Mouse (Mus musculus) frontal cortex, adult (tissue): ENCODE data around the gene Cep83.

Source experiments
- ATAC-seq: cut with Nextera tagmentation; 2 replicates; pipeline ENCODE4 v1.9.2; 2017; ENCODE audit warnings: mild to moderate bottlenecking, moderate library complexity, mixed read lengths; ENCODE audit not compliant: low TSS enrichment

Gene Cep83

DNA sequence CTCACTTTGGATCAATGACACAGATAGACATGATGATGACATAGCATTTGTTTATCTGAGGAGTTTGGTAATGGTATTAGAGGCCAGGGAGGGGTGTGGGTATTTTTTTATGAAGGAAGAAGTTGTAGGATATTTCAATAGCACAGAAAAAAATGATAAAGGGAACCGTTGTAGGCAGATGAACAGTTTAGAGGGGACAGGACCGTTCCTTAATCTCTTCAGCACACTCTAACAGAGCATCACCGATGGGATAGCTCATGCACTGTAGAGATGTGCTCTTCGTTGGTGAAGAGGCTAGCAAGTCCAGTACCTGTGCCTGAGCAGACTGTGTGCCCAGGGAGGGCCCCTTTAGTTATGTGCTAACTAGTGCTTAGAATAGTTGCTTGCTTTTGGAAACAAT is 90.9 kb downstream of the Cep83 start:
- no peak for ATAC-seq

DNA sequence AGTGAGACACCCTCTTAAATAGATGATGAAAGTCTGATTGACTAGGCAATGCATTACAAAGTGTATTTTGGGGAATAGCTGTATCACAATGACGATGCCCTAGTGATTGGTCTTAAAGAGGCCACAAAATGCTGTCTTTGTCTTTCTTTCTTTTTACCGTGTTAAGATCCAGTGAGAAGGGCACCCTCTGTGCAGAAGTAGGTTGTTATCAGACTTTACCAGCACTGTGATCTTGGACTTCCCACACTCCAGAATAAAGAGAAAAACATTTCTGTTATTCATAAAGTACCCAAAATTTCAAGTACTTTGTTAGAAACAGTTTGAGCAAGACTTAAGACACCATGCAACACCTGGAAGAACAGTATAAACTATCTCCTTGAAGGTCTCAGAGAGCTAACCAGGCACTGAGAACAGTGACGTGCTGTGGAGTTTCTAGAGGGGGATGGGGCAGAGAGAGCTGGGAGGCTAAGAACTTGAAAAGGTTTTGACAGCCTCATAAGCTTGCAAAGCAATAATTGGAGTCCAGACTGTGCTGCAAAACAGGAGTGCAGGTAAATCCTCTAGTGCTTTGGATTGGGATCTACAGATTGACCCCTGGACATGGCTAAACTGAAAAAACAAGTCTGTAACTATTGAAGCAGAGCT is 92.3 kb downstream of the Cep83 start:
- ATAC-seq, result no peak

DNA sequence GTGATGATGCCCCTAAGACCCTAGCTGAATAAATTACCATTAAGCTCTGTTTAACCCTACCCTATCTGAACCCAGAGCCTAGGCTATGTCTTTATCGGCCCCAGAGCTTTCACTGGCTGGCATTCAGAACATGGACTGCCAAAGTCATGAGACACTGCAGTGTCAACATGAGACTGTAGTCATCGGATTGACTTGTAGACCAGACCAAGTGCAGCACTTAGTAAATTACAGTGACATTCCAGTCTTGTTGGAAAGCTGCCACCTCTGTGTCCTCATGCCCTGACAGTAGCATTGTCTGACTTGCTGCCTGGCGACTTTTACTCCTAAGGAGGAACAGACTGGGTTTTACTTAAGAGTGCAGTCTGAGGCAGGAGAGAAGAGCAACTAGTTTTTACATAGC is 100.8 kb downstream of the Cep83 start:
- no peak for ATAC-seq

DNA sequence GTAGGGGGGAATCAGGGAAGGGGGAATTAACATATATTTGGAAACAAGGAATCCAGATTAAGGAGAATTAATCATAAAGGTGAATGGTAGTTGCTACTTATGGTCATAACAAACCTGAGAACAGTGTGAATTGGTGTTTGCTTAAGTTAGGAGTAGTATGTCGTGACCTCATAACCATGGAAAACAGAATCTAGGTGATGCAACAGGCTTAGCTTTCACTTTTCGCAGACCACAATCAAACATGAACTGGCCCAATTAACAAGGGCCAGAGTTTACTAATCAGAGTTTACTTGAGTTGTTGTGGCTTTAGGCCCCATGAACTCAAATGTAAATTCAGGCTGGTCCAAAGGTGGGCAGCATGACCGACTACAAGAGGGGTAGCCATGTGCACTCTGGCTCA is 105.5 kb downstream of the Cep83 start:
- ATAC-seq, result no peak

DNA sequence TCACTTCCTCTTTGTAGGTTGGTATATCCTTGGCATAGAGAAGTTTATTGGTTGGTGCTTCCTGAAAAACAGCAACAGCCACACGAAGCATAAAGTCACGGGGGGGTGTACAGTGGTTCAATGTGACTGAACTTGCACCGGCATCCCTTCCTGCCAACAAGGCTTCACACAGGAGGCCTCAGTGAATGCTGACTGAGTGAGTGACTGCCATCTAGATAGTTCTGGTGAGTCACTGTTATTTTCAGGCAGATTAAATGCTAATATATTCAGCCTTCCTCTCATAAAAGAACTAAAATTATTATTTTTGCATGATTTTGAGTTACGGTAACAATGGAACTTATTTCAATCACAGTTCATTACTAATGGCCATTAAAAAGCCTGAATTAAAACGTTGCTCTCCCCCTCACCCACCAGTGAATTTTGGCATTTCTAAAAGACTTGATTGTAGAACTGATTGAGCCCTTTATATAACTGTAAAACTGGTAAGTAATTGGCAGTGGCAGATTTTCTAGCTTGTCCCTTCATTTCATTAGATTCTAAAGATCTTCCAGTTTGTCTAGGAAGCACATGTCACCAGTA is 106.3 kb downstream of the Cep83 start:
- no peak for ATAC-seq

DNA sequence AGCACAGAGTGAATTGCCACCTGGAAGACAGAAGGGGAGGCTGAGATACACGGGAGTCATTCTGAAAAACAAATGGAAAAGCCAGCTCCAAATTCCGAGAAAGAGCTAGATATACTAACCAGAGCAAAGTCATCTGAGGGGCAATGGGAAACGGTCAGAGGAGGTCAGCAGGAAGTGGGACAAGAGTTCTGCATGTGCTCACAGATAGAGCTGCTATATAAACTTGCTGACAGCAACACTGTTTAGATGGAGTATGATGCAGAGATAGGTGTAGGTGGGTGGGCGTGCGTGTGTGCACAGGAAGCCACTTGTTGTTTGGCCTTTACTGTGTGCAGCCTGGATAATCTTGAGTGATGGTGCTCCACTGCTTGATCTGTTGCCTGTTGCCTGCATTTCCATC is 109.7 kb downstream of the Cep83 start:
- no peak for ATAC-seq

DNA sequence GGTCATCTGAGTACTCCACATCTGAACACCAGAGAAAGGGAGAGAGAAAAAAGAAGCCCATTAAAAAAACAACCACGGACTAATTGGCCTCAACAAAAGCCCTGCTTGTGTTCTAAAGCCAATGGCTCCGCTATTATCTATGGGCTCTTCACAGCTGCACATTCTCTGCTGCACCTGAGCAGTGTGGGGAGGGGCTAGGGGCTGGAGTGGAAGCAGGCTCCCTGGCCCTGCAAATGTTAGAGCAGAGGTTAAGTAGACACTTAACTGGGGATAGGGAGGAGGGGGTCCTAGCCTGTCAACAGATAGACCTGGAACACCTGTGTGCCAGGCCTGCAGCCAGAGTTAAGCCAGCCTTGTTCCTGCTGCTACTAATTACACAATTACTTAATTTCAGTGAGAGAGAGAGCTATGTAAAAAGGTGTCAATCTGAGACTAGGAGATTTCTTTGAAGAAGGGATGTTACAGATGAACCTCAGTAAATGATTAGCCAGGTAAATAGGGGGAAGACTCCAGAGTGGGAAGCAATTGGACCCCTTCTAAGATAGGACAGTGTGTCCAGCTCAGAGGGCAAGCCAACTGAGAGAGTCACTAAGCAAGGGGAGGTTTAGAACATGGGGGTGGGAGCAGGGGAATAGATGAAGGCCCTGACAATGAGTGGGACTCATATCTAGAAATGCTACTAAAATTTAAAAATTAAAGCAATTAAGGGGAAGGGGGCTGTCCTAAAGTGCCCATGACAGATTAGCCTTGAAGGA is 111.2 kb downstream of the Cep83 start:
- ATAC-seq, result no peak

DNA sequence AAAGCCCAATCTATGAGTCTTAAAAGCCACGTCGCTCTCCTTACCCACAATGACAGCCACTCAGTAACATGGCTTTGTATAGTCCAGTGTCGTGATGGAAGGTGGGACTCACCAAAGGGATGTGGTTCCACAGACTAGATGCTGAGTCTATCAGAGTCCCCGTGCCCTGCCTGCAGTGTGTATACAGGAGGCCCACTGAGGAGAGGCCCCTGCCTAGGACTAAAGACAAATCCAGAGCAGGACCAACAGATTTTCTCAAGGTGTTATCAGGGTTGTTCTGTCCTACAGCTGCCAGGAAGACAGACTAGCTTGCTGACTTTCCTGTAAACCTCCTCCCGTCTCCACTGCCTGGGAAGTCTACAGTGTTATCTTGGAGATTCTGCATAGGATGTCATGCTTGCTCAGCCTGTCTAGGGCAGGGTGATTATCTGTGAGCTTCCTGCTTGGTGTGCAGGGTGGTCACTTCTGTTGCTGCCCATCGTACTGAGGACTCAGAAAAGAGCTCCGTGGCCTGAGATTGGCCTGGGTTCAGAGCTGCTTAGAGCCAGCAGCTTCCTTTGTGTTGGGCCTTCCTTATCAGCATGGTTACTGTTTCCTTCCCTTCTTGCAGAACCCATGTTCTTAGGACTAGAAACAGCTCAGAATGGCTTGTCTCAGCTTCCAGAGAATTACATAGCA is 112.4 kb downstream of the Cep83 start:
- no peak for ATAC-seq

DNA sequence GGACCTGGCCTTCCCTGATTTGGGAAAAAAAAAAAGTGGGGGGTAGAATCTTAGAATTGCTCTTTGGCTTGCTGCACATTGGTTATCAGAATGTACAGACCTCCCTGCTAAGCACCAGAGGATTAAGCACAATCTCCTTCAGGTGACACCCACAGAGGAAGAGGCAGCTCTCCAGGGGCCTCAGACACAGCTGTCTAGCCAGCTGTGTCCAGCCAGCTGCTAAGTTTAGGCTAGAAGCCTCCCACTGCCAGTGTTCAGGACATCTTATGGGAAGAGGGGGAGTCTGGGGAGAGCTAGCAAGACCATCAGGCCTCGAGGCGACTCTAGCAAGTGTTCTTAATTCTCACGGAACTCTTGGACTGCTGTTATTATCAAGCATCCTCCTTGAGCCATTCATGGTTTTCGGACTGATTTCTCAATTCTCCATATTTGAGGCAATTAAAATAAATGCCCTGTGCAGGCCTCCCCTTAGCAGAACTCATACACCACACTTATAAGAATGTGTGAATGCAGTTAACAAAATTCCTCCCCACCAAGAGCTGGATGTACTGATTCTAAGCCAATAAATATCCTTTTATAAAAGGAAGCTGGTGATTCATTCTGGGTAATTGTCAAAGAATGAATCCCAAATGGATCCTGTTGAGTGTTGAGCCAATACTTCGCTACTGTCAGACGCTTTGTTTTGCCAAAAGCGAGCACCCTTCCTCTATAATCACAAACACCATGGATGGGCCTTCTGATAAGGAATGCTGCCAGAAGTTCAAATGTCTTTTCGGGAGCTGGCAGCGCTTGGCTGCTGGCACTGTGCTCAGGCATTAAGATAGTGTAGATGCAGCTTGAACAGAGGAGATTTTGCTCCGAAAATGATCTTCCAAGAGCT is 115.8 kb downstream of the Cep83 start:
- peak; percentile 35 for ATAC-seq

DNA sequence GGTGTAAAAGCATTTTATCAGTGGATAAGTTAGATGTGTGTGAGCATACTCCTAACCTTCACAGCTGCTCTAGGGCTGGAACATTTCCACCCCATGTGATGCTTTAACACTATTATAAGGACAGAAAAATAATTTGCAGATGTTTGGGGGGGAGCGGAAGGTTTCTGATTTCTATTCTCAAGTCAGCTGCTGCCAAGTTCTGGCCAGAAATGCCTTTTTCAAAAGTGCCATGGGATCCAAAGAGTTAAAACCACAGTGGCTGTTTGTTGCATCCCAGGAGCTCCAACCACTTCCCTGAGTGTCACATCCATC is 116.4 kb downstream of the Cep83 start:
- no peak; the same call in 1 of the 2 replicates for ATAC-seq

DNA sequence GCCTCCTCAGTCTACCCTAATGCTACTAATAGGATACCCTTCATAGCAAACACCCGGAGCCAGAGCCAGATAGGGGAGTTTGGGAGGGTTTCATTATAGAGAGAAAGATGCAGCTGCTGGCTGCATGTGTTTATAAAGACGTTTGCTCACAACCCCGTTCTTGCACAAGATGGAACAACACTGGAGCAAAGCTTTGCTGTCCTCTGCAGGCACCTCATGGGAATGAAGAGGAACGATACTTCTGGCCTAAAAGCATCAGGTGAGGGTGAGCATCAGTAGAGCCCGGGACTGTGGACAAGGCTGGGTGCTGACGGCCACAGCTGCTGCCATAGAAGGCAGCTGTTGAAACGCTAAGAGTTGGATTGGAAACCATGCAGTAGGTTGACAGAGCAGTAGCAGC is 118.9 kb downstream of the Cep83 start:
- ATAC-seq, result no peak

DNA sequence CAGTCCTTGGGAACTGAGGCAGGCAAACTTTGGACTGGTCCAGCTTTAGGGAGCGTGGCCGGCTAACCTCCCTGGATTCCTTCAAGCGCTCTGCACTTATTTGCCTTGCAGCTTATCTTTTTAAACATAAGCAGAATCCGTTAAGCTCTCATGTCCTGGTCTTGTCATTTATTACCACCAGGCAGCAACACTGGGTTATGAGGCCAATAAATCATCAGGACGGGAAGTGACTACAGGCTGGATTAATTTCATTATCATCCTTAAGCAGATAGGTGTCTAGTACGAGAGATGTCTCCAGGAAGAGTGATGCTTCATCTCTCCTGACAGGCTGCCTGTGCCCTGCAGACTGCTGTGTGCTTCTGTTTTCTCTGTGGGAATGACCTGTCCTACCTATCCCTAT is 119.8 kb downstream of the Cep83 start:
- no peak for ATAC-seq

DNA sequence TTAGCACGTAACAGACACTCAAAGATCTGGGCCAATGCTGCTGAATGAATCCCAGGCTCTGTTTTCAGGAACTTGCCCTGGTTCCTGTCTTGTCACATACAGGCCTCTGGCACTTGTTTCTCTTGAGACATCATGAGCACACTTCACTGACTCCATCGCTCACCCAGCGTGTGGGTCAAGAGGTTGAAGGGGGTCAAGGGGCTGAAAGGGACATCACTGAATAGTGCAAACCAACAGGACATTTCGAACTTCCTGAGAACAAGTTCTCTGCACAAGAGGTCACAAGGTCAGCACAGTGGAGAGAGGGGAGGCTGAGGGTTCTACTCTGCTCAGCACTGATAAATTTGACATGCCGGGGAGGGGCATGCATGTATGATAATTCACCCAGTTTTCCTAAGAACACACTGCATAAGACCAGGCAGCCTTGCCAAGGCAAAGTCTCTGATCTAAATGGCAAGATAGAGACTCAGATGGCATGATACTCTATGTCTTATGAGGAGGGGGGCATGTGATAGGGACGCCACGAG is 121.6 kb downstream of the Cep83 start:
- ATAC-seq, result no peak

DNA sequence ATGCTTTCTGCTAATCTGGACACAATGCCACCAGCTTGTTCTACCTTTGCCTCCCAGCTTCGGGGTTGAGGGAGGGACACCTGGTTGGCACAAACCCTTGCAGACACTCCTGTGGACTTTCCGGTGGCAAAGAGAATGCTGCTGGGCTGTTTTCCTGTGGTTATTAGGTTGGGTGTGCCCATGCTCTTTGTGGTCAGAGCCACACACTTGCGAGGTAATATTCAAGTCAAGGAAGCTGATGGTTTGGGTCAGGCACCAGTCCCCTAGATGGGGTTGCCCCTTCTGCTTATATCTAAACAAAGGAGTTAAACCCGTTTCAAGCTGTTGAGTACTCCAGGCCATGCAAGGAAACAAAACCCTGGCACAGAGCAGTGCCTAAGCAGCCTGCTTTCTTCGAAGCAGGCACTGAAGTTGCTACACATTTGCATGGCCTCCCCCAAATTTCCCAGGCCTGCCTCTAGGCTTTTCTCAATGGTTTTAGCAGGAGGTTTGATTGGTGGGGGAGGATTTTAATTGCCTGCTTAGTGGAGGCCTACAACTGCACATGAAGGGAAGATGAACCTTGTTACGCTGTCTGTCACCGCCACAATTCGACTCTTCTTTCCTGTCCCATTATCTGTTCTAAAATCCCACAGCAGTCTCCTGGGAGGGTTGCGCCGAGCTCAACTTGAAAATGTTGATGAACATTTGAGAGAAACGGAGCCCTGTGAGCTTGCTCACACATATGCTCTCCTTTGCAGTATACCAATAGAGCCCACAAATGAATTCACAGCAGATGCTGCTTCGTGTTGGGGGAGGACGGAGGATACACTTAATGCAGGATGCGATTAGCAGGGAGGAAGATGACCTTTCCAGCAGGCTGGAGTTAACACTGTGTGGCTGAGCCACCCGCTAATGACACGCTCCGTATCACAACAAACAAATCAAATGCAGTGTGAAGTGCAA is 123.7 kb downstream of the Cep83 start:
- ATAC-seq, result peak; percentile 26; the same call in 1 of the 2 replicates

DNA sequence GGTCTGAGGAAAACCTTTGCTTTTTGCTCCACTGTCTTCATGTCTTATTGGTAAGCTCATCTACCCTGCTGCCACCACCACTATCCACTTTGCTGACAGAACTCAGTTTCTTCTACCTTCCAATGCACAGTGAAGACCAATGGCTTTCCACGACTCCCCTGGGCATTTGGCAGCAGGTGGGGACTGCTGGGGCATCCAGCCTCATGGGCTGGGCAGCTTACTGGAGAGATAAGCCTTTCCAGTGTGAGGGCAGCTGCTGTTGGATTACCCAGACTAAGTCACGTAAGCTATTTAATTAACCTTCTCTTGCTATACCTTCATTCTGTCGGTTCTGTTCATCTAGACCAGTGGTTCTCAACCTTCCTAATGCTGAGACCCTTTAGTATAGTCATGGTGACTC is 129.7 kb downstream of the Cep83 start:
- ATAC-seq, result no peak

DNA sequence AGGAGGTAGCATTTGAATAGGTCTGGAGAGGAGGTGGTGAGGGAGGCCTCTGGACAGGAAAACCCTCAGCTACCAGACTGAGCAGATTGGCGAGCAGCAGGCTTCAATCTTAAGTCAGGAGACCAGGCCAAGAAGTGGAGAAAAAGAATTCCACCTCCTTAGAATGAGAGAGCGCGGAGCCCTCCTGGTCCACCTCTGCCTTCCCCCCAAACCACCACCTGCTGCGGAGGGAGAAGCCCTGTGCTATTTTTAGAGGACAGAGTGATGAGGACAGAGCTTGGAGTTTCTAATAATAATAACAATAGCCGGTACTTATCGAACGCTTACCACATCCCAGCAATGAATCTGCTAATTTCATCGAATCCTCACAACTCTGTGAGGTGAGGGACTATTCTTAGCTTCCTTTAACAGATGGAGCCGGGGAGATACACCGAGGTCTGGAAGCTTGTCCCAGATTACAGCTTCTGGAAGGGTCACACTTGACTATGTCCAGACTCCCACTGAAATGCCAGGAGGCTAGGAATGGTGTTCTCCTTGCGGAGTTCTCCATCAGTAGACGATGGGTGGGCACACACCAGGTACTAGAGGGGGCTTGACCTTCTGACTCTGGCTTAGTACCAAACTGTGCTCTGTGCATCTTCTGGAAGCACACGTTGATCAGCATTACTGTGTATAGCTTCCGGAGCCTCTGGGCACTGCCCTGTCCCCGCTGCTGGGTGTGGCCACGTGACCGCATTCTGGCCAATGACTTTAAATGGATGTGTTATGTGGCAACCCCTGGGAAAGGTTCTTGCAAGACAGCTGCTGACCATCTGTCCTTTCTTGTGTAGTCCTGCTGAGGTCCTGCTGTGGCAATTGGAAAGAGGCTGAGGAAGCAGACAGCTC is 130.6 kb downstream of the Cep83 start:
- peak; percentile 77 for ATAC-seq

DNA sequence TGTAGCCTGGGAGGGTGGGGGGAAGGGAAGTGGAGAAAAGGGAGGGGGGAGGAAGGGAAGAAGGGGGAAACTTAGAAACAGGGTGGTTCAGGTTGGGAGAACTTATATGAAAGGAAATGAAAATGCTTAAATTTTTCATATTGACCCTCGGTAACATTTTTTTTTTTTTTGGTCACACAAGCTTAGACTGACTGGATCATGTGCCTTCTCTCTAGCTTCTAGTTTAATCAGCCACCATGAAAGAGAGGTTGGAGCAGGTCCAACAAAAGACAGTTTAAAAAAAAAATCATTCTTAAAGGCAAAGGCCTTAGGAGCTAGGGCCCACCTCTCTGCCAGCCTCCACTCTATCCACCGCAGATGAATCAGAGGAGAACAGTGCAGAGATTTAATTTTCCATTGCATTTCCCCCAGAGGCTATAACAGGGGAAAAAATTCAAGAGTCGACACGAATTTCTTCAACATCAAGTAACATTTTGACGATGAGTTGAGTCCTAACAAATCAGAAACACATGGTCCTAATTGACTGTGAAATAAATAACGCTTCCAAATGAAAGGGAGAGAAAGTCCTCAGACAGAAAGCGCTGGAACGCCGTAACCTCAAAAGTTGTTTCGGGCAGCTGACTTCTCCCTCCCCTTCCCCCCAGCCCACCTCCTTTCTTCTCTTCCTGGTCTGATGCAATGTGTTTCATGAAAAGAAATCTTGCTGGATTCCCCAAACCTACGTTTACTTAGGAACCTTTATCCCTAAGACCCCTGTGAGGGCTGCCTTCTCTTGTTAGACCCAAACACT is 135.7 kb downstream of the Cep83 start:
- ATAC-seq, result no peak

DNA sequence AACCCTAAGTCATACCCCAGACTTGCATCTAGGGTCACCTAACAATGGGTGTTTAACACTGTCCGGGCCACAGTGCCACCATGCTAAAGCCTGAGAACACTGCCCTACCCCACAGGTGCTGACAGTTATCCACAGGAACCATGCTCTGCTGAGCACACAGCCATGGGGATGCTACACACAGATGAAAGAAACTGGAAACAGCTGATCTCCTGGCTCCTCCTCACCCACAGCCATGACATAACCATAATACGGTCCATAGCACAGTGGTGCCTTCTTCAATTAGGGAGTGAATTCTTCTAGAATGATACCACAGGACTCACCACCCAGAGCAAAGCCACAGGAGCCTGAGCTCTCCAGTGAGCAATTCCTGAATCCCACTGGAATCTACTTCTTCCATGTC is 137.5 kb downstream of the Cep83 start:
- no peak for ATAC-seq

DNA sequence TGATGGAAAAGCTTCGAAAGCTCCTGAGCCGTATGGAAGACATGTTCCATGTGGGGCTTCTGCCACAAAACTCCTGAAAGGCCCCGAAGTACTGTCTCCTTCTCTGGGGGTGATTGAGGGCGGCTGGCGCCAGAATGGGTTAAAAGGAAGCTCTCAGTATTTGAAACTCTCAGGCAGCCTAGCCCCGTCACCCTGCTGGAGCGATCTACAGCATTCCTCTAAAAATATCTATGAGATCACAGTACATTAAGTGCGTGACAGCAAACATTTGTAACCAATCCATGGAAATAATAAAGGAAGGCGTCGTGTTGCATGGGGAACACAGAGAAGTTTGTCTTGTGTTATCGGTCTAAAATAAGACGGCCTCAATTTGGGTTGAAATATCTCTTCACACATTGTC is 138.0 kb downstream of the Cep83 start:
- no peak for ATAC-seq
